Mouse (Mus musculus): ENCODE measurements around the gene Gm6793.

Gm6793 gene

GRCm38 (mm10) chr8:112014936-112015335 lies at the start of gene Gm6793:
Gene Gm6793 (minus strand): TSS chr8:112015036.
- DNase-seq (ENCODE audit: low spot score in 2 of 2), result no peak

- DNase-seq (ENCODE audit: low spot score in 2 of 2), result peak in 1 of 2 experiments; percentile 9
These were observed 46.5 kb upstream of the Gm6793 start for GRCm38 (mm10) chr8:112061372-112061771.

DNA sequence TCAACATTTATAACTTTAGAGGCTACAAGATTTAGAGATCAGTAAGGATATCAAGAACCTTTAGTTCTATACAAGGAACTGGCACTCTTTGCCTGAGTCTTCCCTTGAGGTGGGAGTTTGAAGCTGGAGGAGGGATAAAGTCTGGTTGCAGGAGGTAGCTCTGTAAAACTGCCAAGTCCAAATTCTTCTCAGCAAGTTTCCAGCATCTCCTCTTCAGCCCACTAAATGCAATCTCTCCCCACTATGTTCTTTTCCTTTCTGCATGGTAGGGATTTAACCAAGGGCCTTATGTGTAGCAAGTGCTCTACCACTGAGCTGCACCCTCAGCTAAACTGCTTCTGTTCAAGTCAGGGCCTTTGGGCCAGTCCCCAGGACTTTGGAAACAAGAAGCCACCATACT lies 39.6 kb upstream of the Gm6793 start:
- DNase-seq (ENCODE audit: low spot score in 2 of 2), result no peak

GRCm38 (mm10) chr8:112051537-112051936 lies 36.7 kb upstream of the Gm6793 start:
- no peak for DNase-seq (ENCODE audit: low spot score in 2 of 2)

DNA sequence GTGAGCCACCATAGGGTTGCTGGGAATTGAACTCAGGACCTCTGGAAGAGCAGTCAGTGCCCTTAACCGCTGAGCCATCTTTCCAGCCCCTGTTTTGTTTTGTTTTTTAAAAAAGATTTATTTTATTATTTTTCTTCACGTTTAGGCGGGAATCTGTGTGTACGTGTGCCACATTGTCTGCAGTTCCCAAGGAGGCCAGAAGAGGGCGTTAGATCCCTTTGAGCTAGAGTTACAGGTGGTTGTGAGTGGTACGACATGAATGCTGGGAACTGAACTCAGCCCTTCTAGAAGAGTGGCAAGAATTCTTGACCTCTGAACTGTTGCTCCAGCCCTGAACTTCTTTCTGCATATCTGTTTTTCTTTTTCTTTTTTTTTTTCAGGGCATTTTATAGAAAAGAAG lies 35.1 kb upstream of the Gm6793 start:
- DNase-seq (ENCODE audit: low spot score in 2 of 2), result no peak

GRCm38 (mm10) chr8:112048293-112048692 lies 33.5 kb upstream of the Gm6793 start:
- DNase-seq (ENCODE audit: low spot score in 2 of 2), result no peak

DNA sequence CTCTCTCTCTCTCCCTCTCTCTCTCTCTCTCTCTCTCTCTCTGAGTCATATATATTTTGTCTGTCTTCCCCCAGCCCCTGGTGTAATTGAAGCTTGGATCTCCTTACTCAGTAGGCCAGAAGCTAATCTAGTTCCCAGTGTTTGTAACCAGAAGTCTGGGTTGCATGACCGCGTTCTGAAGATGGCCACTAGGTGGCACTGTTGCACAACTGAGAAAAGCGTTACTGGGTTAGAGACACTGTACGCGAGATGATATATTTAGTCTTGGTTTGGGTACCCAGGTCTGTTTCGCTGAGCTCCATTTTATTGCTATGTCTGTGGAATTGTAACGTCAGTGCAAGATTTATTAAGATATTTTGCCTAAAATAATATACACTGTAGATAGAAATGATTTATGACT lies 31.1 kb upstream of the Gm6793 start:
- peak; percentile 66 to 69 for DNase-seq (ENCODE audit: low spot score in 2 of 2)

DNA sequence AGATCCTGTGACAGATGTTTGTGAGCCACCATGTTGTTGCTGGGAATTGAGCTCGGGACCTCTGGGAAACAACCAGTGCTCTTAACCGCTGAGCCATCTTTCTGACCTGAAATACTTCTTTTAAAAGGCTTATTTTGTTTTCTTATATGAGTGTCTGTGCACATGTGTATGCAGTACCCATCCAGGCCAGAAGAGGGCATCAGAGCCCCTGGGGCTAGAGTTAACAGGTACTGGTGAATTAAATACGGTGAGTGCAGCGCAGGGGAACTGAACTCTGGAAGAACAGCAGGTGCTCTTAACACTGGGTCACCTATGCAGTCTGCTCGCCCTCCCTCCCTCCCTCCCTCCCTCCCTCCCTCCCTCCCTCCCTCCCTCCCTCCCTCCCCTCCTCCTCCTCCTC lies 30.3 kb upstream of the Gm6793 start:
- no peak for DNase-seq (ENCODE audit: low spot score in 2 of 2)

GRCm38 (mm10) chr8:112037521-112037920 lies 22.7 kb upstream of the Gm6793 start:
- DNase-seq (ENCODE audit: low spot score in 2 of 2), result no peak

- no peak for DNase-seq (ENCODE audit: low spot score in 2 of 2)
These were observed 19.8 kb upstream of the Gm6793 start for GRCm38 (mm10) chr8:112034603-112035002.

- no peak for DNase-seq (ENCODE audit: low spot score in 2 of 2)
These were observed 18.2 kb upstream of the Gm6793 start for GRCm38 (mm10) chr8:112033071-112033470.

DNA sequence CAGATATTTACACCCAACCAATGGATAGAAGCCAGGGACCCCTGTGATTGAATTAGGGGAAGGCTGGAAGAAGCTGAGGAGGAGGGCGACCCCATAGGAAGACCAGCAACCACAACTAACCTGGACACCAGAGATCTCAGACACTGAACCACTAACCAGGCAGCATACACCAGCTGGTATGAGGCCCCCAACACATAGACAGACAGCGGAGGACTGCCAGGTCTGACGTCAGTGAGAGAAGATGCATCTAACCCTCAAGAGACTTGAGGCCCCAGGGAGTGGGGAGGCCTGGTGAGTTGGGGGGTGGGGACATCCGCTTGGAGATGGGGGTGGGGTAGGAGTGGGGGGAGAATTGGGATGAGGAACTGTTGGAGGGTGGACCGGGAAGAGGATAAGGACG lies 15.8 kb upstream of the Gm6793 start:
- DNase-seq (ENCODE audit: low spot score in 2 of 2), result no peak

GRCm38 (mm10) chr8:112029455-112029854 lies 14.6 kb upstream of the Gm6793 start:
- no peak for DNase-seq (ENCODE audit: low spot score in 2 of 2)

GRCm38 (mm10) chr8:112011816-112012242 lies 3.0 kb downstream of the Gm6793 start:
- DNase-seq (ENCODE audit: low spot score in 2 of 2), result peak in 1 of 2 experiments; percentile 20

DNA sequence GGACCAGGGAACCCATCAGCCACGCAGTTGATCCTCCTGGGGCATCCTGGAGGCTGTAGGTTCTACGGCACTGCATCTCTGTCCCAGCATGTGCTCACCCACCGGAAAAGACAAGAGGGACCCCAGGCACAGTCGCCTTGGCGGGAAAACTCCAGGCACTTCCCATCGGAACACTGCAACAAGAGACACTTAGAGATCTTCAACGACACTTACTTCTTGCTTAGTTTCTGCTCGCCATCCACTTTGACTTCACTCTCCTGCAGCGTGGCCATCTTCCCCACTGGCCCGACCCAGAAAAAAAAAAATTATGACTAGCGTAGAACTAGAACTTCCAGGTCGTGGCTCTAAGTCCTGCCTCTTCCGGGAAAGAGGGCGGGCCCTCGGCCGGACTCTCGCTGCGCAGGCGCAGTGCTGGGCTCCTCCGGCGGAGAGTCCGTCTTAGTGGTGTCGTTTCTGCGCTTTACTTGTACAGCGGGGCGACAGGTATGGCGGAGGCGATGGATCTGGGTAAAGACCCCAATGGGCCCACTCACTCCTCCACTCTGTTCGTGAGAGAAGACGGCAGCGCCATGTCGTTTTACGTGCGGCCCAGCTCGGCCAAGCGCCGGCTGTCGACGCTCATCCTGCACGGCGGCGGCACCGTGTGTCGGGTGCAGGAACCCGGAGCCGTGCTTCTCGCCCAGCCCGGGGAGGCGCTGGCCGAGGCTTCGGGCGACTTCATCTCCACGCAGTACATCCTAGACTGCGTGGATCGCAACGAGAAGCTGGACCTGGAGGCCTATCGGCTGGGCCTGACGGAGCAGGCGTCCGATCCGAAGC lies 3.6 kb downstream of the Gm6793 start, which contains the start of the genes Kars and Terf2ip:
TSS of gene Kars (minus strand) at position 327 of the 819 bp plus-strand sequence.
TSS of gene Terf2ip (plus strand) at position 402 of the 819 bp plus-strand sequence.
- peak; percentile 86 to 87 for DNase-seq (ENCODE audit: low spot score in 2 of 2)

- DNase-seq (ENCODE audit: low spot score in 2 of 2), result no peak
These were observed 5.3 kb downstream of the Gm6793 start for GRCm38 (mm10) chr8:112009558-112009957.

DNA sequence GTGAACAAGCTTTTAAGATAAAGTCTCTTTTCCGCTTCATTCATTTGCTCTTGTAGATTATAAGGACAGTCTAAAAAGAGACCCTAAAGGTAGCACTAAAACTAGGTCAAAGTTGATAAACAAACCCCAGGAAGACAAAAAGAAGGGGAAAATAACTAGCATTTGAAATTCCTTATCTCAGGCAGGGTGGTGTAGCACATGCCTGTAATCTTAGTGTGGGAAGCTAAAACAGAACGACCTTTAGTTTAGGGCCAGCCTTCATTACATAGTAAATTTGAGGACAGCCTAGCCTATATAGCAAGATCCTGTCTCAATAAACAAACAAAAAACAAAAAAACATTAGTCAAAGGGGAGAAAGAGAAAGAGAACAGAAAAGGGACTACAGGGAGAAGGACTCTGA lies 7.2 kb downstream of the Gm6793 start:
- no peak for DNase-seq (ENCODE audit: low spot score in 2 of 2)

GRCm38 (mm10) chr8:112005601-112006000 lies 9.2 kb downstream of the Gm6793 start:
- DNase-seq (ENCODE audit: low spot score in 2 of 2), result peak; percentile 29 to 62

- DNase-seq (ENCODE audit: low spot score in 2 of 2), result no peak
These were observed 10.1 kb downstream of the Gm6793 start for GRCm38 (mm10) chr8:112004754-112005153.

DNA sequence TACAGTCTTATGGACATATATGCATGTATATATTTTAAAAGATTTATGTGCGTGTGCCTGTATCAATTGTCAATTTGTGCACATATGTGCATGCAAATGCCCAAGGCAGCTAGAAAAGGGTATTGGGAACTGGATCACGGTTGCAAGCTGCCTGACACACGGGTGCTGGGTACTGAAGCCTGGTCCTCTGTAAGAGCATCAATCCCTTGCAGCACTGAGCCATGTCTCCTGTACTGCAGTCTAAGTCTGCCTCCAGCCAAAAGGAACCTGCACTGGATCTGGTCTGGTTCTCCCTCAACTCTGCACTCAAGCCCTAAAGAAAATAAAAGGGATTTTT lies 22.2 kb downstream of the Gm6793 start:
- DNase-seq (ENCODE audit: low spot score in 2 of 2), result no peak

GRCm38 (mm10) chr8:111992013-111992702 lies 22.7 kb downstream of the Gm6793 start, which contains the start of gene Adat1:
Gene Adat1 (minus strand): TSS chr8:111992302.
- peak; percentile 79 to 88 for DNase-seq (ENCODE audit: low spot score in 2 of 2)

DNA sequence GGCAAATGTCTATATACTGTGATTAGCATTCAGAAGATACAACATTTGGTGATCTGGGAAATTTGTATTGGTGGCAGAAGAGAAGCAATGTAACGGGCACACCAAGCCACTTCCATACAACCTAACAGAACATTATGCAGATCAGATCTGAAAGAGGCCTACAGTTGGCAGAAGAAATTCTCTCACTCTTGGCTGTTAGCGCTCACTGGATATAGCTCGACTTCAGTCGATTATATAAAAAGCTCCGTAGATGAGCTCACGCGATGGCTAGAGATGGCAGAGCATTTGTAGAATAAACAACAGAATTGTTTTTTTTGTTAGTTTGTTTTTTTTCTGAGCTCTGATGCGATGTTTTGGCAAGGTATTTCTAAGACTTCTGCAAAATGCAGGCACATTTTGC lies 23.6 kb downstream of the Gm6793 start:
- peak in 1 of 2 experiments; percentile 26 for DNase-seq (ENCODE audit: low spot score in 2 of 2)

DNA sequence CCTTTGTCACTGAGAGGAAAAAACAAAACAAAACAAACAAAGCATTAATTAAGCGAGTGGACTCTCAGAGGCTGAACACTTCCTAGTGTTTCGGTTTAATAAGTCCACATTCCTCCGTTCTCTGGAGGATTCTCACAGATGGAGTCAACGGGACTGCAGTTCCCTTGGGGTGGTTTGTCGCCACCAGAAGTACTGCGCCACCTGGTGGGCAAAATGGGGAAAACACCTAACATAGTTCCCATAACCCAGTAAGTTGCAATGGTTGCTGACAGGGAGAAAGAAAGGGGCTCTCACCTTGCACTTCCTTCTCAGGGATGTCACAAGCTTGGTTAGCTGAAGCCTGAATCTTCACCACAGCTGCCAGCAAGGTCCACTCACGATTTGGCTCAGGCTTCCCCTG lies 24.9 kb downstream of the Gm6793 start:
- peak; percentile 42 to 43 for DNase-seq (ENCODE audit: low spot score in 2 of 2)

Measured in right cerebral cortex, postnatal 36 days (tissue).